Mouse (Mus musculus): ENCODE measurements at regions not wholly inside any gene's neighbourhood (a gene's known extent, or its start where the extent isn't known, plus 50 kb on each side); places are given as distances from the start of the nearest gene placed in this dataset.

- no peak for ATAC-seq (replicated peaks; ENCODE audit: low FRiP score, low TSS enrichment, low read depth)
- Histone ChIP-seq H3K36me3 (ENCODE audit: control insufficient read depth, insufficient read depth, low read length) (no peaks in the 10 kb centered on the region), H3K27me3 (replicated peaks; ENCODE audit: control insufficient read depth, insufficient read depth, low read length) (no peaks in the 10 kb centered on the region), H3K27ac (ENCODE audit: low read depth) (no peak overlapping the region), H3K4me2 (ENCODE audit: low read length) (no peak overlapping the region), H3K4me3 (ENCODE audit: low read depth, low read length) (no peak overlapping the region), H3K9me3 (ENCODE audit: control insufficient read depth, low read length) (peaks cover 3% of the 10 kb centered on the region; the same call in 1 of the 2 replicates), H3K9ac (ENCODE audit: low read length) (no peak overlapping the region), H3K4me1 (replicated peaks; ENCODE audit: control insufficient read depth, insufficient read depth, low read length) (no peaks in the 10 kb centered on the region)
- WGBS, result 92% methylated on average over 2 of the region's 2 CpGs
- DNase-seq (ENCODE audit: low spot score), result no peak
Observed at GRCm38 (mm10) chr13:53897176-53897575, 158.3 kb downstream of the Drd1 start.

- H3K9me3 ChIP-seq (ENCODE audit: control insufficient read depth, low read length), result no peaks in the 10 kb centered on the region
- H3K36me3 ChIP-seq (ENCODE audit: control insufficient read depth, insufficient read depth, low read length), result no peaks in the 10 kb centered on the region
- no peaks in the 10 kb centered on the region for H3K27me3 ChIP-seq (replicated peaks; ENCODE audit: control insufficient read depth, insufficient read depth, low read length)
- DNase-seq (ENCODE audit: low spot score), result no peak
- H3K4me1 ChIP-seq (replicated peaks; ENCODE audit: control insufficient read depth, insufficient read depth, low read length), result no peaks in the 10 kb centered on the region
- H3K27ac ChIP-seq (ENCODE audit: low read depth), result no peak overlapping the region
- WGBS, result 87% methylated on average over 3 of the region's 3 CpGs
- no peak overlapping the region for H3K4me2 ChIP-seq (ENCODE audit: low read length)
- no peak overlapping the region for H3K4me3 ChIP-seq (ENCODE audit: low read depth, low read length)
- no peak for ATAC-seq (replicated peaks; ENCODE audit: low FRiP score, low TSS enrichment, low read depth)
- H3K9ac ChIP-seq (ENCODE audit: low read length), result no peak overlapping the region
Observed at GRCm38 (mm10) chr13:53888411-53888810, 167.1 kb downstream of the Drd1 start.

- Histone ChIP-seq H3K4me2 (ENCODE audit: low read length) (no peak overlapping the region), H3K9ac (ENCODE audit: low read length) (no peak overlapping the region), H3K4me1 (replicated peaks; ENCODE audit: control insufficient read depth, insufficient read depth, low read length) (no peaks in the 10 kb centered on the region), H3K27ac (ENCODE audit: low read depth) (no peak overlapping the region), H3K27me3 (replicated peaks; ENCODE audit: control insufficient read depth, insufficient read depth, low read length) (no peaks in the 10 kb centered on the region), H3K36me3 (ENCODE audit: control insufficient read depth, insufficient read depth, low read length) (no peaks in the 10 kb centered on the region), H3K9me3 (ENCODE audit: control insufficient read depth, low read length) (no peaks in the 10 kb centered on the region), H3K4me3 (ENCODE audit: low read depth, low read length) (no peak overlapping the region)
- DNase-seq (ENCODE audit: low spot score) (no peak), ATAC-seq (replicated peaks; ENCODE audit: low FRiP score, low TSS enrichment, low read depth) (no peak)
- WGBS, result 83% methylated on average over 10 of the region's 10 CpGs
Observed at GRCm38 (mm10) chr13:53885756-53886155, 169.7 kb downstream of the Drd1 start.

- Histone ChIP-seq H3K9ac (ENCODE audit: low read length) (no peak overlapping the region), H3K36me3 (ENCODE audit: control insufficient read depth, insufficient read depth, low read length) (no peaks in the 10 kb centered on the region), H3K4me1 (replicated peaks; ENCODE audit: control insufficient read depth, insufficient read depth, low read length) (no peaks in the 10 kb centered on the region), H3K27ac (ENCODE audit: low read depth) (no peak overlapping the region), H3K4me3 (ENCODE audit: low read depth, low read length) (no peak overlapping the region), H3K4me2 (ENCODE audit: low read length) (no peak overlapping the region), H3K27me3 (replicated peaks; ENCODE audit: control insufficient read depth, insufficient read depth, low read length) (no peaks in the 10 kb centered on the region), H3K9me3 (ENCODE audit: control insufficient read depth, low read length) (no peaks in the 10 kb centered on the region)
- no peak for DNase-seq (ENCODE audit: low spot score)
- no peak for ATAC-seq (replicated peaks; ENCODE audit: low FRiP score, low TSS enrichment, low read depth)
- 82% methylated on average over 6 of the region's 6 CpGs for WGBS
Observed at GRCm38 (mm10) chr13:53883206-53883605, 172.3 kb downstream of the Drd1 start.

GRCm38 (mm10) chr13:53880466-53881250 is 174.8 kb downstream of the Drd1 start:
- ATAC-seq (replicated peaks; ENCODE audit: low FRiP score, low TSS enrichment, low read depth) (no peak), DNase-seq (ENCODE audit: low spot score) (no peak)
- H3K27me3 ChIP-seq (replicated peaks; ENCODE audit: control insufficient read depth, insufficient read depth, low read length), result no peaks in the 10 kb centered on the region
- no peaks in the 10 kb centered on the region for H3K4me1 ChIP-seq (replicated peaks; ENCODE audit: control insufficient read depth, insufficient read depth, low read length)
- no peak overlapping the region for H3K4me3 ChIP-seq (ENCODE audit: low read depth, low read length)
- WGBS, result 72% methylated on average over 10 of the region's 10 CpGs
- no peaks in the 10 kb centered on the region for H3K9me3 ChIP-seq (ENCODE audit: control insufficient read depth, low read length)
- no peak overlapping the region for H3K9ac ChIP-seq (ENCODE audit: low read length)
- no peak overlapping the region for H3K4me2 ChIP-seq (ENCODE audit: low read length)
- no peak overlapping the region for H3K27ac ChIP-seq (ENCODE audit: low read depth)
- H3K36me3 ChIP-seq (ENCODE audit: control insufficient read depth, insufficient read depth, low read length), result no peaks in the 10 kb centered on the region

- H3K27me3 ChIP-seq (replicated peaks; ENCODE audit: control insufficient read depth, insufficient read depth, low read length), result no peaks in the 10 kb centered on the region
- no peak overlapping the region for H3K4me2 ChIP-seq (ENCODE audit: low read length)
- no peak overlapping the region for H3K4me3 ChIP-seq (ENCODE audit: low read depth, low read length)
- no peaks in the 10 kb centered on the region for H3K36me3 ChIP-seq (ENCODE audit: control insufficient read depth, insufficient read depth, low read length)
- no peaks in the 10 kb centered on the region for H3K9me3 ChIP-seq (ENCODE audit: control insufficient read depth, low read length)
- no peak overlapping the region for H3K27ac ChIP-seq (ENCODE audit: low read depth)
- ATAC-seq (replicated peaks; ENCODE audit: low FRiP score, low TSS enrichment, low read depth) (no peak), DNase-seq (ENCODE audit: low spot score) (no peak)
- 76% methylated on average over 4 of the region's 4 CpGs for WGBS
- no peaks in the 10 kb centered on the region for H3K4me1 ChIP-seq (replicated peaks; ENCODE audit: control insufficient read depth, insufficient read depth, low read length)
- no peak overlapping the region for H3K9ac ChIP-seq (ENCODE audit: low read length)
Observed at GRCm38 (mm10) chr13:53875546-53875945, 180.0 kb downstream of the Drd1 start.

- no peaks in the 10 kb centered on the region for H3K27me3 ChIP-seq (replicated peaks; ENCODE audit: control insufficient read depth, insufficient read depth, low read length)
- no peak overlapping the region for H3K4me2 ChIP-seq (ENCODE audit: low read length)
- H3K27ac ChIP-seq (ENCODE audit: low read depth), result no peak overlapping the region
- H3K9ac ChIP-seq (ENCODE audit: low read length), result no peak overlapping the region
- ATAC-seq (replicated peaks; ENCODE audit: low FRiP score, low TSS enrichment, low read depth) (no peak), DNase-seq (ENCODE audit: low spot score) (no peak)
- H3K4me3 ChIP-seq (ENCODE audit: low read depth, low read length), result no peak overlapping the region
- no peaks in the 10 kb centered on the region for H3K4me1 ChIP-seq (replicated peaks; ENCODE audit: control insufficient read depth, insufficient read depth, low read length)
- H3K36me3 ChIP-seq (ENCODE audit: control insufficient read depth, insufficient read depth, low read length), result no peaks in the 10 kb centered on the region
- H3K9me3 ChIP-seq (ENCODE audit: control insufficient read depth, low read length), result no peaks in the 10 kb centered on the region
- WGBS, result 82% methylated on average over 5 of the region's 5 CpGs
Observed at GRCm38 (mm10) chr13:53865323-53865722, 190.2 kb downstream of the Drd1 start.

- H3K27ac ChIP-seq (ENCODE audit: low read depth), result no peak overlapping the region
- ATAC-seq (replicated peaks; ENCODE audit: low FRiP score, low TSS enrichment, low read depth) (no peak), DNase-seq (ENCODE audit: low spot score) (no peak)
- H3K9me3 ChIP-seq (ENCODE audit: control insufficient read depth, low read length), result no peaks in the 10 kb centered on the region
- H3K27me3 ChIP-seq (replicated peaks; ENCODE audit: control insufficient read depth, insufficient read depth, low read length), result no peaks in the 10 kb centered on the region
- H3K4me3 ChIP-seq (ENCODE audit: low read depth, low read length), result no peak overlapping the region
- H3K4me2 ChIP-seq (ENCODE audit: low read length), result no peak overlapping the region
- H3K36me3 ChIP-seq (ENCODE audit: control insufficient read depth, insufficient read depth, low read length), result no peaks in the 10 kb centered on the region
- H3K9ac ChIP-seq (ENCODE audit: low read length), result no peak overlapping the region
- no peaks in the 10 kb centered on the region for H3K4me1 ChIP-seq (replicated peaks; ENCODE audit: control insufficient read depth, insufficient read depth, low read length)
- WGBS, result 21% methylated on average over 4 of the region's 4 CpGs
Observed at GRCm38 (mm10) chr13:53862336-53862735, 193.2 kb downstream of the Drd1 start.

- ATAC-seq (replicated peaks; ENCODE audit: low FRiP score, low TSS enrichment, low read depth), result no peak
Observed at GRCm38 (mm10) chr13:53854196-53854595, 201.3 kb downstream of the Drd1 start.

More at GRCm38 (mm10) chr13:53854196-53854595, 201.3 kb downstream of the Drd1 start:
- Histone ChIP-seq H3K9ac (ENCODE audit: low read length) (no peak overlapping the region), H3K4me2 (ENCODE audit: low read length) (no peak overlapping the region), H3K27me3 (replicated peaks; ENCODE audit: control insufficient read depth, insufficient read depth, low read length) (no peaks in the 10 kb centered on the region), H3K27ac (ENCODE audit: low read depth) (no peak overlapping the region), H3K36me3 (ENCODE audit: control insufficient read depth, insufficient read depth, low read length) (no peaks in the 10 kb centered on the region), H3K9me3 (ENCODE audit: control insufficient read depth, low read length) (no peaks in the 10 kb centered on the region), H3K4me1 (replicated peaks; ENCODE audit: control insufficient read depth, insufficient read depth, low read length) (no peaks in the 10 kb centered on the region), H3K4me3 (ENCODE audit: low read depth, low read length) (no peak overlapping the region)
- DNase-seq (ENCODE audit: low spot score), result no peak
- 65% methylated on average over 2 of the region's 2 CpGs for WGBS
